Mouse (Mus musculus) ES-Bruce4 (cell line): ENCODE data around the gene Klc3. TPM values are rescaled to one million over a fixed set of nuclear protein-coding genes. Genes with fewer than 3 reads are reported as not detected.

Experiments
- H3K27ac ChIP-seq: 2 replicates; pipeline ENCODE4 v1.5.1; 2012; ENCODE audit warnings: low read length, inconsistent platforms; ENCODE audit not compliant: insufficient read depth
- H3K27me3 ChIP-seq: 2 replicates; pipeline ENCODE4 v1.6.1; 2012; ENCODE audit warnings: mild to moderate bottlenecking, low read length, inconsistent platforms; ENCODE audit not compliant: control insufficient read depth, poor library complexity, insufficient read depth, severe bottlenecking
- H3K36me3 ChIP-seq: 2 replicates; pipeline ENCODE4 v1.6.1; 2012; ENCODE audit warnings: inconsistent platforms, mild to moderate bottlenecking, low read length, moderate library complexity; ENCODE audit not compliant: control insufficient read depth, poor library complexity, insufficient read depth, severe bottlenecking
- H3K4me1 ChIP-seq: one replicate; pipeline ENCODE4 v1.8.1; 2011; ENCODE audit warnings: low read length; ENCODE audit not compliant: control insufficient read depth, insufficient read depth
- H3K4me3 ChIP-seq: 2 replicates; pipeline ENCODE4 v1.5.1; 2011; ENCODE audit warnings: low read depth, mild to moderate bottlenecking, low read length
- H3K9ac ChIP-seq: 2 replicates; pipeline ENCODE4 v1.6.1; 2012; ENCODE audit warnings: low read depth, mild to moderate bottlenecking, inconsistent platforms; ENCODE audit not compliant: poor library complexity, severe bottlenecking
- H3K9me3 ChIP-seq: replicated peaks from 2 replicates; pipeline ENCODE4 v1.6.1; 2012; ENCODE audit warnings: mild to moderate bottlenecking, low read length, inconsistent platforms; ENCODE audit not compliant: control insufficient read depth, poor library complexity, insufficient read depth, severe bottlenecking
- CTCF ChIP-seq: IDR thresholded peaks from one replicate; pipeline ENCODE4 v1.8.1; 2011; ENCODE audit warnings: low read depth, low read length
- EP300 ChIP-seq: IDR thresholded peaks from 2 replicates; pipeline ENCODE4 v1.6.1; 2011; ENCODE audit warnings: low read depth, low read length; ENCODE audit not compliant: insufficient read depth
- POLR2A ChIP-seq: IDR thresholded peaks from one replicate; pipeline ENCODE4 v1.8.1; 2011; ENCODE audit warnings: low read length; ENCODE audit not compliant: insufficient read depth
- polyA plus RNA-seq: library from polyadenylated mRNA; stranded (reverse); fragments of >200 nt; gene quantifications from 2 replicates; pipeline ENCODE4 v1.2.4, GENCODE M21; 2011; ENCODE audit warnings: low read depth; ENCODE audit not compliant: missing spikeins, insufficient read depth, insufficient read length

Klc3 gene
- polyA plus RNA-seq, 1 experiment = 17.6 TPM

DNA sequence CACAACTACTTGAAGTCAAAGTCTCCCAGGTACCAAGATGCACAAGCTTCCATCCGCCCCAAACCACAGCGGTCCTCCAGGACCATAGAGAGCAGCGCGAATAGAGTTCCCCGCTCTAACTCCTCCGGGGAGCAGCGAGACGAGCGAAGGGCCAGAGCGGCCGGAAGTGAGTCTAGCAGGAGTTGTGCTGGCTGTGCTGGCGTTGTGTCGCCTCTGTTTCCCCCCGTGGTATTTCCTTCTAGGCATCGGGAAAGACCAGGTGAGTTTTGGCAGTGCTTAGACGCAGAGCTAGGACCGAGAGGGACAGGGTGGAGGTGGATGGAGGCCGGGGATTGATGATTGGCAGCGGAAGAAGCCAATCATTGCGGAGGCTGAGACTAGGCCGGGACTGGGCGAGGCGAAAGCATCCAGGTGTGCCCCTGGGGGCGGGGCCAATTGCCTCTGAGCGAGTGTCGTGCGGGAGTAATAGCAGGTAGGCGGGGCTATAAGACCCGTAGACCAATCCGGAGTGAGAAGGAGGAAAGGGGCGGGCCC is 58.9 kb downstream of the Klc3 start:
- Histone ChIP-seq H3K9ac (peak overlapping the region; percentile 58), H3K4me3 (peak overlapping the region; percentile 93), H3K9me3 (no peaks in the 10 kb centered on the region), H3K27ac (peak overlapping the region; percentile 76), H3K27me3 (no peaks in the 10 kb centered on the region), H3K4me1 (no peaks in the 10 kb centered on the region), H3K36me3 (no peaks in the 10 kb centered on the region)
- TF ChIP-seq POLR2A (peak; percentile 65), EP300 (0 out of 2 replicates have a peak, but pooled peaks have one; percentile 36), CTCF (no peak)

Other genes with a start within 250 kb of the Klc3 start
- 1.9 and 3.5 TPM in 2 replicates for gene Gipr, start 238.0 kb downstream of the Klc3 start, polyA plus RNA-seq
- gene Eml2, start 227.7 kb downstream of the Klc3 start, polyA plus RNA-seq = 63.3 and 64.4 TPM in 2 replicates
- gene Gpr4, start 191.6 kb downstream of the Klc3 start, polyA plus RNA-seq = 3.3 and 5.1 TPM in 2 replicates
- gene Opa3, start 175.8 kb downstream of the Klc3 start, polyA plus RNA-seq = 22.3 and 24.8 TPM in 2 replicates
- 75.7 and 90.0 TPM in 2 replicates for gene Vasp, start 132.3 kb downstream of the Klc3 start, polyA plus RNA-seq
- gene Ppm1n, start 124.0 kb downstream of the Klc3 start, polyA plus RNA-seq = 5.7 and 6.1 TPM in 2 replicates
- gene Rtn2, start 121.5 kb downstream of the Klc3 start, polyA plus RNA-seq = 14.3 and 15.3 TPM in 2 replicates
- 0.68 and 1.1 TPM in 2 replicates for gene Fosb, start 94.1 kb downstream of the Klc3 start, polyA plus RNA-seq
- gene Ercc1, start 59.3 kb downstream of the Klc3 start, polyA plus RNA-seq = 38.1 and 43.7 TPM in 2 replicates
- gene Cd3eap, start 44.6 kb downstream of the Klc3 start, polyA plus RNA-seq = 14.6 and 16.8 TPM in 2 replicates
- gene Ppp1r13l, start 44.4 kb downstream of the Klc3 start, polyA plus RNA-seq = 21.9 and 25.5 TPM in 2 replicates
- 22.6 and 28.5 TPM in 2 replicates for gene Ercc2, start 22.1 kb downstream of the Klc3 start, polyA plus RNA-seq
- not detected in 2 replicates for gene Ckm, start 672 bp upstream of the Klc3 start, polyA plus RNA-seq
- gene Mark4, start 54.7 kb upstream of the Klc3 start, polyA plus RNA-seq = 33.1 and 33.3 TPM in 2 replicates
- gene Exoc3l2, start 59.2 kb upstream of the Klc3 start, polyA plus RNA-seq = 3.0 and 3.8 TPM in 2 replicates
- 5.7 and 6.9 TPM in 2 replicates for gene Bloc1s3, start 104.3 kb upstream of the Klc3 start, polyA plus RNA-seq
- 23.5 and 33.6 TPM in 2 replicates for gene Trappc6a, start 104.3 kb upstream of the Klc3 start, polyA plus RNA-seq
- gene Nkpd1, start 113.7 kb upstream of the Klc3 start, polyA plus RNA-seq = 0.23 and 0.34 TPM in 2 replicates
- 16.1 and 19.1 TPM in 2 replicates for gene Ppp1r37, start 159.0 kb upstream of the Klc3 start, polyA plus RNA-seq
- gene Zfp296, start 173.2 kb upstream of the Klc3 start, polyA plus RNA-seq = 21.5 and 23.5 TPM in 2 replicates
- 25.2 and 30.5 TPM in 2 replicates for gene Gemin7, start 173.5 kb upstream of the Klc3 start, polyA plus RNA-seq
- 52.3 and 57.4 TPM in 2 replicates for gene Clasrp, start 200.4 kb upstream of the Klc3 start, polyA plus RNA-seq
- gene Relb, start 225.3 kb upstream of the Klc3 start, polyA plus RNA-seq = 11.7 and 11.9 TPM in 2 replicates